Mouse (Mus musculus): ENCODE measurements around the gene Ndufa11.

The Ndufa11 gene

GRCm38 (mm10) chr17:56716655-56717362 lies 758 bp upstream of the Ndufa11 start:
- DNase-seq (ENCODE audit: low read depth) = peak; percentile 100

GRCm38 (mm10) chr17:56722441-56722840 lies 4.9 kb downstream of the Ndufa11 start:
- DNase-seq (ENCODE audit: low read depth) = no peak

GRCm38 (mm10) chr17:56723419-56724161 lies 6.0 kb downstream of the Ndufa11 start:
- no peak for DNase-seq (ENCODE audit: low read depth)

- DNase-seq (ENCODE audit: low read depth) = no peak
Observed at GRCm38 (mm10) chr17:56727029-56727649, 9.6 kb downstream of the Ndufa11 start.

GRCm38 (mm10) chr17:56727659-56728058 lies 10.1 kb downstream of the Ndufa11 start:
- DNase-seq (ENCODE audit: low read depth) = no peak

- DNase-seq (ENCODE audit: low read depth) = no peak
Observed at GRCm38 (mm10) chr17:56728117-56728516, 10.6 kb downstream of the Ndufa11 start.

GRCm38 (mm10) chr17:56729151-56729550 lies 11.6 kb downstream of the Ndufa11 start:
- no peak for DNase-seq (ENCODE audit: low read depth)

GRCm38 (mm10) chr17:56729656-56730055 lies 12.1 kb downstream of the Ndufa11 start:
- DNase-seq (ENCODE audit: low read depth) = no peak

GRCm38 (mm10) chr17:56736534-56736933 lies 19.0 kb downstream of the Ndufa11 start:
- no peak for DNase-seq (ENCODE audit: low read depth)

- no peak for DNase-seq (ENCODE audit: low read depth)
Observed at GRCm38 (mm10) chr17:56738221-56738620, 20.7 kb downstream of the Ndufa11 start.

- DNase-seq (ENCODE audit: low read depth) = no peak
Observed at GRCm38 (mm10) chr17:56740118-56740787, 22.7 kb downstream of the Ndufa11 start.

- no peak for DNase-seq (ENCODE audit: low read depth)
Observed at GRCm38 (mm10) chr17:56740788-56741160, 23.2 kb downstream of the Ndufa11 start.

GRCm38 (mm10) chr17:56744173-56744572 lies 26.6 kb downstream of the Ndufa11 start:
- no peak for DNase-seq (ENCODE audit: low read depth)

- no peak for DNase-seq (ENCODE audit: low read depth)
Observed at GRCm38 (mm10) chr17:56751404-56752072, 34.0 kb downstream of the Ndufa11 start.

GRCm38 (mm10) chr17:56753452-56753851 lies 35.9 kb downstream of the Ndufa11 start:
- DNase-seq (ENCODE audit: low read depth) = no peak

GRCm38 (mm10) chr17:56754271-56755185 lies 37.0 kb downstream of the Ndufa11 start:
- no peak for DNase-seq (ENCODE audit: low read depth)

- no peak for DNase-seq (ENCODE audit: low read depth)
Observed at GRCm38 (mm10) chr17:56756703-56757399, 39.3 kb downstream of the Ndufa11 start.

- peak; percentile 60 for DNase-seq (ENCODE audit: low read depth)
Observed at GRCm38 (mm10) chr17:56757416-56758123, 40.0 kb downstream of the Ndufa11 start, which contains the start of gene Nrtn. Nrtn (minus strand) TSS chr17:56757530.

- peak; percentile 66 for DNase-seq (ENCODE audit: low read depth)
Observed at GRCm38 (mm10) chr17:56758132-56758531, 40.6 kb downstream of the Ndufa11 start.

Measured in c-Kit-positive CD71-negative TER-119-negative erythroid progenitor cells, embryonic 14.5 days (primary cell).